8 mouse cellular contexts compared by ENCODE assay signal in the genomic region with DNA sequence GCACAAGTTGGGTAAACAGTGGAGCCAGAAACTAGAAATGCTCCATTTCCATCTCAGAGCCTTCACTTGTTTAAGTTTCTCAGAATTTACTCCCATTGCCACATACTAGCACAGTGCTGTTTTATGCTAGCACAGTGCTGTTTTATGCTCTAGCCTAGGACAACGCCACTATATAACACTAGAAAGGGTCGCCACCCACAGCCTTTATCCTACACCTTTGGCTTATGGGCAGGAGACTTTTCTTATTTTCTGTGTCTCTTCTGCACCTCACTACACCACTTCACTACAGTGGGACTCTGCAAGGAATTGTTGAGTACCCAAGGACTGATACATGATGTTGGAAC. TPM values are rescaled to one million over a fixed set of nuclear protein-coding genes. Genes with fewer than 3 reads are reported as not detected.
DNase-seq lines count a peak whose midpoint lies in the region; ATAC-seq and TF ChIP-seq lines count a peak whose summit lies in the region.

No protein-coding gene starts in this region.

- H3K4me1 ChIP-seq in CH12.LX (ENCODE audit: control insufficient read depth in 1 of 2, insufficient read depth in 2 of 2) = peaks cover 10 to 29% of the 10 kb centered on the region in 2 experiments
- peaks cover 8% of the 10 kb centered on the region for H3K4me1 ChIP-seq in forebrain, embryonic 13.5 days
- peaks cover 40% of the 10 kb centered on the region for H3K4me1 ChIP-seq in liver, embryonic 15.5 days (replicated peaks)

- H3K9ac ChIP-seq in CH12.LX (ENCODE audit: insufficient read depth, low read depth) = no peak overlapping the region
- H3K9ac ChIP-seq in forebrain, embryonic 13.5 days = peak overlapping the region; percentile 82; the same call in 1 of the 2 replicates
- peak overlapping the region; percentile 61 for H3K9ac ChIP-seq in liver, embryonic 15.5 days

- no peak overlapping the region for H3K4me2 ChIP-seq in CH12.LX (ENCODE audit: insufficient read depth, low read depth, poor library complexity, severe bottlenecking)
- peak overlapping the region; percentile 70; the same call in 1 of the 2 replicates for H3K4me2 ChIP-seq in forebrain, embryonic 13.5 days
- peak overlapping the region; percentile 75 for H3K4me2 ChIP-seq in liver, embryonic 15.5 days

- in situ Hi-C loops in CH12.LX (cut with MboI; ENCODE audit: low pct_ligation_motif_present, low pct_unique_long_range_greater_than_20kb, low sequenced_read_pairs) = loop anchor here (10.0 kb wide), 1 partner anchor 102 kb away; no protein-coding TSS in a partner anchor

- intact Hi-C loops in gastrocnemius, adult 2 months (cut with DNase I) = loop anchor here (2.0 to 5.0 kb wide), 2 partner anchors 74 to 106 kb away; partner anchors contain the start of gene Bicral
- intact Hi-C loops in gastrocnemius, postnatal 14 days (cut with DNase I; ENCODE audit: low total_unique reads) = loop anchor here (5.0 kb wide), 1 partner anchor 94 kb away; no protein-coding TSS in a partner anchor

- WGBS in forebrain, embryonic 13.5 days = 68% methylated on average over 2 of the region's 2 CpGs
- 67% methylated on average over 2 of the region's 2 CpGs for WGBS in liver, embryonic 15.5 days (ENCODE audit: insufficient replicate concordance)

- no peak for DNase-seq in gastrocnemius, adult 2 months
- DNase-seq in gastrocnemius, postnatal 14 days = no peak
- DNase-seq in CH12.LX (ENCODE audit: extremely low read depth) = no peak
- DNase-seq in thymus, adult 18-20 months = no peak
- DNase-seq in ovary, adult 18-20 months (ENCODE audit: low spot score) = no peak

- no peak for TF ChIP-seq EP300 in CH12.LX (IDR thresholded peaks at IDR 0.05; ENCODE audit: low read length)

- peak; percentile 17; the same call in 1 of the 2 replicates for ATAC-seq in forebrain, embryonic 13.5 days
- no peak for ATAC-seq in liver, embryonic 15.5 days (ENCODE audit: insufficient read depth)
- ATAC-seq in inflammation-experienced regulatory T-cells, adult 6 months = no peak

- no peak for TF ChIP-seq POLR2A in CH12.LX (IDR thresholded peaks at IDR 0.05; ENCODE audit: low read depth, low read length)

- peak overlapping the region; percentile 96 for H3K4me3 ChIP-seq in gastrocnemius, adult 2 months
- H3K4me3 ChIP-seq in CH12.LX (replicated peaks in 1 of 3; ENCODE audit: low read depth in 2 of 3, low read length in 2 of 3, poor library complexity in 1 of 3) = peak overlapping the region in 2 of 3 experiments; percentile 19 to 65
- peak overlapping the region; percentile 68 for H3K4me3 ChIP-seq in forebrain, embryonic 13.5 days
- H3K4me3 ChIP-seq in liver, embryonic 15.5 days (replicated peaks) = peak overlapping the region; percentile 81

- peaks cover 39% of the 10 kb centered on the region for H3K79me2 ChIP-seq in CH12.LX (replicated peaks; ENCODE audit: control insufficient read depth, extremely low read depth, insufficient read depth, poor library complexity, severe bottlenecking)

- no peak for TF ChIP-seq RAD21 in CH12.LX (IDR thresholded peaks at IDR 0.05; ENCODE audit: low read depth, low read length)

- peaks cover 25% of the 10 kb centered on the region in 2 experiments for H3K36me3 ChIP-seq in CH12.LX (replicated peaks in 1 of 2; ENCODE audit: control insufficient read depth in 1 of 2, insufficient read depth in 1 of 2, low read length in 1 of 2)
- peaks cover 26% of the 10 kb centered on the region for H3K36me3 ChIP-seq in forebrain, embryonic 13.5 days (ENCODE audit: poor library complexity, severe bottlenecking)
- peaks cover 30% of the 10 kb centered on the region for H3K36me3 ChIP-seq in liver, embryonic 15.5 days (replicated peaks)

- H3K27me3 ChIP-seq in CH12.LX (replicated peaks) = no peaks in the 10 kb centered on the region
- no peaks in the 10 kb centered on the region for H3K27me3 ChIP-seq in forebrain, embryonic 13.5 days
- no peaks in the 10 kb centered on the region for H3K27me3 ChIP-seq in liver, embryonic 15.5 days

- peak overlapping the region; percentile 84 for H3K27ac ChIP-seq in gastrocnemius, adult 2 months
- 0 out of 2 replicates have a peak overlapping the region, but pooled peaks have one; percentile 13 for H3K27ac ChIP-seq in CH12.LX (ENCODE audit: insufficient read depth, low read depth)
- H3K27ac ChIP-seq in forebrain, embryonic 13.5 days = 0 out of 2 replicates have a peak overlapping the region, but pooled peaks have one; percentile 89
- H3K27ac ChIP-seq in liver, embryonic 15.5 days (replicated peaks) = peak overlapping the region; percentile 78

- TF ChIP-seq CTCF in gastrocnemius, adult 2 months (IDR thresholded peaks at IDR 0.05) = no peak
- no peak; a peak in 1 of 4 replicates for TF ChIP-seq CTCF in CH12.LX (conservative IDR thresholded peaks at IDR 0.05 in 1 of 2, IDR thresholded peaks at IDR 0.05 in 1 of 2; ENCODE audit: low read depth in 2 of 2, low read length in 2 of 2)

- no peaks in the 10 kb centered on the region for H3K9me3 ChIP-seq in CH12.LX (replicated peaks; ENCODE audit: low read length)
- H3K9me3 ChIP-seq in forebrain, embryonic 13.5 days (replicated peaks) = no peaks in the 10 kb centered on the region
- no peaks in the 10 kb centered on the region for H3K9me3 ChIP-seq in liver, embryonic 15.5 days (replicated peaks)

- dilution Hi-C loops in CH12.LX (cut with MboI; ENCODE audit: extremely low pct_ligation_motif_present, extremely low pct_unique_long_range_greater_than_20kb, low sequenced_read_pairs) = no loop called here

TF ChIP-seq in CH12.LX, 34 proteins besides CTCF, POLR2A, EP300 and RAD21:
- TF ChIP-seq PAX5 (IDR thresholded peaks at IDR 0.05; ENCODE audit: low read length) (no peak), HCFC1 (IDR thresholded peaks at IDR 0.05; ENCODE audit: low read depth, low read length) (peak; percentile 5; the same call in 1 of the 2 replicates), TBP (conservative IDR thresholded peaks at IDR 0.05; ENCODE audit: low read depth, low read length) (0 out of 2 replicates have a peak, but pooled peaks have one; percentile 31), MAX (IDR thresholded peaks at IDR 0.05; ENCODE audit: low read length) (no peak)

RNA-seq across cellular contexts. Expression of gene Rpl7l1, which starts 0.7 kb away (rescaled TPM):
- total RNA-seq in gastrocnemius, adult 2 months (2021) = 10 to 100 TPM; 34.9 to 55.9 TPM
- total RNA-seq in gastrocnemius, postnatal 14 days (2021) = 10 to 100 TPM; 54.3 to 57.3 TPM
- 160 and 202 TPM in 2 replicates for total RNA-seq in CH12.LX (2012; rRNA removed)
- 261 and 301 TPM in 2 replicates for total RNA-seq in CH12.LX (2014; rRNA removed)
- 296 and 383 TPM in 2 replicates for polyA plus RNA-seq in CH12.LX (2012; ENCODE audit: insufficient read length, low read depth)
- polyA plus RNA-seq in forebrain, embryonic 13.5 days (2015; fragmentation: Nextera tagmentation; extraction: Ambion mirVana) = 142 and 143 TPM in 2 replicates
- polyA plus RNA-seq in liver, embryonic 15.5 days (2015; fragmentation: Nextera tagmentation; extraction: Ambion mirVana) = 69.1 and 74.7 TPM in 2 replicates
- polyA plus RNA-seq in inflammation-experienced regulatory T-cells, adult 6 months (2017; shearing (Covaris generic)) = 100 to 1,000 TPM; 120 to 149 (median 139) TPM

RNA-seq across cellular contexts. Expression of gene 2310039H08Rik, which starts 10.8 kb away (rescaled TPM):
- 10 to 100 TPM; 31.3 to 33.2 TPM for total RNA-seq in gastrocnemius, adult 2 months (2021)
- total RNA-seq in gastrocnemius, postnatal 14 days (2021) = 10 to 100 TPM; 37.8 to 40.2 TPM
- total RNA-seq in CH12.LX (2012; rRNA removed) = 47.0 and 65.8 TPM in 2 replicates
- 52.5 and 79.3 TPM in 2 replicates for total RNA-seq in CH12.LX (2014; rRNA removed)
- polyA plus RNA-seq in CH12.LX (2012; ENCODE audit: insufficient read length, low read depth) = 28.1 and 33.3 TPM in 2 replicates
- polyA plus RNA-seq in forebrain, embryonic 13.5 days (2015; fragmentation: Nextera tagmentation; extraction: Ambion mirVana) = 64.2 and 69.0 TPM in 2 replicates
- polyA plus RNA-seq in liver, embryonic 15.5 days (2015; fragmentation: Nextera tagmentation; extraction: Ambion mirVana) = 47.5 and 52.0 TPM in 2 replicates
- 10 to 100 TPM; 16.4 to 17.9 (median 17.3) TPM for polyA plus RNA-seq in inflammation-experienced regulatory T-cells, adult 6 months (2017; shearing (Covaris generic))

RNA-seq across cellular contexts. Expression of gene Ptcra, which starts 19.7 kb away (rescaled TPM):
- not detected for total RNA-seq in gastrocnemius, adult 2 months (2021)
- total RNA-seq in gastrocnemius, postnatal 14 days (2021) = not detected
- total RNA-seq in CH12.LX (2012; rRNA removed) (0.34 and 0.59 TPM in 2 replicates), CH12.LX (2014; rRNA removed) (0.17 TPM in 1 of 2 replicates, not detected in the other)
- 0.56 and 0.71 TPM in 2 replicates for polyA plus RNA-seq in CH12.LX (2012; ENCODE audit: insufficient read length, low read depth)
- 0.21 and 0.45 TPM in 2 replicates for polyA plus RNA-seq in forebrain, embryonic 13.5 days (2015; fragmentation: Nextera tagmentation; extraction: Ambion mirVana)
- polyA plus RNA-seq in liver, embryonic 15.5 days (2015; fragmentation: Nextera tagmentation; extraction: Ambion mirVana) = 0.09 and 0.15 TPM in 2 replicates
- under 1 TPM in 2 of 3 experiments, not detected in 1; 0.44 to 0.47 TPM for polyA plus RNA-seq in inflammation-experienced regulatory T-cells, adult 6 months (2017; shearing (Covaris generic))

RNA-seq across cellular contexts. Expression of gene Cnpy3, which starts 31.2 kb away (rescaled TPM):
- total RNA-seq in gastrocnemius, adult 2 months (2021) = 1 to 10 TPM; 8.3 to 9.3 TPM
- total RNA-seq in gastrocnemius, postnatal 14 days (2021) = 10 to 100 TPM; 11.3 to 16.5 TPM
- total RNA-seq in CH12.LX (2012; rRNA removed) = 82.5 and 102 TPM in 2 replicates
- 78.6 and 80.4 TPM in 2 replicates for total RNA-seq in CH12.LX (2014; rRNA removed)
- 94.8 and 111 TPM in 2 replicates for polyA plus RNA-seq in CH12.LX (2012; ENCODE audit: insufficient read length, low read depth)
- 56.2 and 60.0 TPM in 2 replicates for polyA plus RNA-seq in forebrain, embryonic 13.5 days (2015; fragmentation: Nextera tagmentation; extraction: Ambion mirVana)
- polyA plus RNA-seq in liver, embryonic 15.5 days (2015; fragmentation: Nextera tagmentation; extraction: Ambion mirVana) = 25.9 and 26.8 TPM in 2 replicates
- 10 to 100 TPM; 19.1 to 36.3 (median 27.8) TPM for polyA plus RNA-seq in inflammation-experienced regulatory T-cells, adult 6 months (2017; shearing (Covaris generic))

RNA-seq across cellular contexts. Expression of gene Gnmt, which starts 54.2 kb away (rescaled TPM):
- total RNA-seq in gastrocnemius, adult 2 months (2021) = 1 to 10 TPM; 1.7 to 4.8 TPM
- total RNA-seq in gastrocnemius, postnatal 14 days (2021) = under 1 TPM; 0.41 to 0.75 TPM
- total RNA-seq in CH12.LX (2012; rRNA removed) (0.13 and 0.25 TPM in 2 replicates), CH12.LX (2014; rRNA removed) (0.38 TPM in 1 of 2 replicates, not detected in the other)
- 0.71 and 1.2 TPM in 2 replicates for polyA plus RNA-seq in CH12.LX (2012; ENCODE audit: insufficient read length, low read depth)
- 0.52 and 0.58 TPM in 2 replicates for polyA plus RNA-seq in forebrain, embryonic 13.5 days (2015; fragmentation: Nextera tagmentation; extraction: Ambion mirVana)
- 59.8 and 101 TPM in 2 replicates for polyA plus RNA-seq in liver, embryonic 15.5 days (2015; fragmentation: Nextera tagmentation; extraction: Ambion mirVana)
- polyA plus RNA-seq in inflammation-experienced regulatory T-cells, adult 6 months (2017; shearing (Covaris generic)) = 1 to 10 TPM in 1 of 3 experiments, under 1 TPM in 2; 0.40 to 2.3 (median 0.72) TPM

Comparison
In these comparisons a context has a peak if more than half of its experiments do, and no peak if none do; other contexts are left out.
1. H3K27ac ChIP-seq: peak in every context shown above with its lines; median percentile 89 in forebrain, embryonic 13.5 days; 84 in gastrocnemius, adult 2 months; 78 in liver, embryonic 15.5 days; 13 in CH12.LX.
2. H3K4me3 ChIP-seq: peak in every context shown above with its lines; median percentile 96 in gastrocnemius, adult 2 months; 81 in liver, embryonic 15.5 days; 68 in forebrain, embryonic 13.5 days; 42 in CH12.LX.